Mouse (Mus musculus) kidney, postnatal 14 days (tissue): ENCODE measurements at regions not wholly inside any gene's neighbourhood (a gene's known extent, or its start where the extent isn't known, plus 50 kb on each side); places are given as distances from the start of the nearest gene placed in this dataset.

Experiments
- DNase-seq: peaks from one replicate; pipeline ENCODE4 v3.0.0; 2022; ENCODE audit warnings: mixed read lengths

- DNase-seq = no peak
Observed at GRCm38 (mm10) chr3:5467777-5468176, 282.8 kb upstream of the Gm8797 start.

GRCm38 (mm10) chr3:5497756-5498155 is 252.8 kb upstream of the Gm8797 start:
- peak; percentile 4 for DNase-seq
